Mouse (Mus musculus) ES-E14 (cell line): ENCODE measurements around the gene Kdm6b. TPM values are rescaled to one million over a fixed set of nuclear protein-coding genes. Genes with fewer than 3 reads are reported as not detected.

Experiments used
- DNase-seq: peaks from one replicate; pipeline ENCODE4 v3.0.0-alpha.2; 2013; ENCODE audit warnings: low read depth, low spot score
- H3K27ac ChIP-seq: 2 replicates; pipeline ENCODE4 v1.5.1; 2012; ENCODE audit warnings: low read depth, mild to moderate bottlenecking, low read length, moderate library complexity, mixed read lengths; ENCODE audit not compliant: poor library complexity, insufficient read depth, severe bottlenecking
- H3K36me3 ChIP-seq: 2 replicates; pipeline ENCODE4 v1.6.1; 2012; ENCODE audit warnings: mild to moderate bottlenecking, low read length, moderate library complexity, mixed read lengths; ENCODE audit not compliant: control insufficient read depth, poor library complexity, insufficient read depth, severe bottlenecking
- H3K4me1 ChIP-seq, 2 experiments: fragments of 150-350 bp in 1 of 2; sonication (generic) in 1 of 2; 2 replicates each; pipeline ENCODE4 v1.6.1; 2012; ENCODE audit warnings: low read length in 2 of 2, mild to moderate bottlenecking in 1 of 2, mixed read lengths in 1 of 2; ENCODE audit not compliant: control insufficient read depth in 2 of 2, insufficient read depth in 2 of 2, poor library complexity in 1 of 2
- H3K4me3 ChIP-seq, 2 experiments: fragments of 150-350 bp in 1 of 2; sonication (generic) in 1 of 2; 2 replicates each; pipeline ENCODE4 v1.5.1; 2012; ENCODE audit warnings: low read length in 2 of 2, low read depth in 1 of 2, mild to moderate bottlenecking in 1 of 2, mixed read lengths in 1 of 2; ENCODE audit not compliant: insufficient read depth in 1 of 2, poor library complexity in 1 of 2, severe bottlenecking in 1 of 2
- H3K9ac ChIP-seq: 2 replicates; pipeline ENCODE4 v1.6.1; 2012; ENCODE audit warnings: low read depth, mild to moderate bottlenecking, low read length, mixed read lengths; ENCODE audit not compliant: poor library complexity, insufficient read depth, severe bottlenecking
- H3K9me3 ChIP-seq: fragments of 150-350 bp; sonication (generic); 2 replicates; pipeline ENCODE4 v1.6.1; 2012; ENCODE audit warnings: low read depth, mild to moderate bottlenecking, low read length; ENCODE audit not compliant: control insufficient read depth, insufficient read depth
- CHD2 ChIP-seq: IDR thresholded peaks from 2 replicates; pipeline ENCODE4 v1.6.1; 2014; ENCODE audit warnings: mild to moderate bottlenecking, low read depth, low read length, inconsistent platforms
- HCFC1 ChIP-seq: IDR thresholded peaks from 2 replicates; pipeline ENCODE4 v1.6.1; 2012; ENCODE audit warnings: low read length, inconsistent platforms, borderline replicate concordance; ENCODE audit not compliant: insufficient read depth
- MAFK ChIP-seq: IDR thresholded peaks from 2 replicates; pipeline ENCODE4 v1.6.1; 2014; ENCODE audit warnings: mild to moderate bottlenecking, low read depth, low read length, inconsistent platforms; ENCODE audit not compliant: insufficient read depth
- ZC3H11A ChIP-seq: IDR thresholded peaks from 2 replicates; pipeline ENCODE4 v1.6.1; 2012; ENCODE audit warnings: low read depth, mild to moderate bottlenecking, inconsistent platforms, low read length, borderline replicate concordance
- ZNF384 ChIP-seq: IDR thresholded peaks from 2 replicates; pipeline ENCODE4 v1.6.1; 2012; ENCODE audit warnings: low read depth, low read length, inconsistent platforms
- in situ Hi-C, 2 experiments: fragments of 600-800 bp; cut with MboI; formaldehyde crosslinking; loops; one replicate each; pipeline ENCODE4 v1.15.1; 2025; ENCODE audit warnings: low sequenced_read_pairs in 2 of 2, inconsistent platforms in 1 of 2; ENCODE audit not compliant: unreplicated experiment in 2 of 2
- total RNA-seq: library from RNA; depleted of rRNA; stranded (reverse); fragments of 300-350 nt; gene quantifications from 2 replicates; pipeline ENCODE4 v1.2.3, GENCODE M21; 2012

Kdm6b gene
- total RNA-seq, 1 experiment: 9.4 TPM

DNA sequence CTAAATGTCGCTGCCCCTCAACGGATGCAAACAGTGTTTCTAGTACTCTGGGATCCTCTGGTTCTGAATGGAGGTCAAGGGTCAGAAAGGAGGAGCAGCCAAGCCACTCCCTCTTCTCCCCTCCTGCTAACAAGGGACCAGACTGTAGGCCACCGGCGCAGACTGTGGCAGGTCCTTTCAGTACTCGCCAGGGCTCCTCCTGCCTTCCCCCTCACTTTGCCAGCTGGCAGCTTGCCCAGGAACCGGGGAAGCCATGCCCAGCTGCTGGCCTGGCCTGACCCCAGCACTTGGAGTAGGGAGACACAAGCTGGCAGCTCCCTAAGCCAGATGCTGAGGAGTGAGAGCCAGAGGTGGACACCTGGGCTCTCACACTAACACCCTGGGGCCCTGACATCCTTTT is 48.6 kb downstream of the Kdm6b start:
- H3K36me3 ChIP-seq: no peaks in the 10 kb centered on the region; the same call in 1 of the 2 replicates
- no peaks in the 10 kb centered on the region for H3K9me3 ChIP-seq
- in situ Hi-C loops: no loop called here
- H3K9ac ChIP-seq: no peak overlapping the region
- no peak overlapping the region for H3K4me3 ChIP-seq
- H3K4me1 ChIP-seq: peaks cover 0 to 17% of the 10 kb centered on the region in 2 experiments; a peak in 2 of 4 replicates
- no peak for TF ChIP-seq ZNF384
- TF ChIP-seq CHD2: no peak
- TF ChIP-seq HCFC1: no peak
- no peak for TF ChIP-seq MAFK
- TF ChIP-seq ZC3H11A: no peak
- no peak for DNase-seq
- no peak overlapping the region for H3K27ac ChIP-seq

- in situ Hi-C loops: no loop called here
- H3K9me3 ChIP-seq: no peaks in the 10 kb centered on the region
- H3K36me3 ChIP-seq: no peaks in the 10 kb centered on the region; the same call in 1 of the 2 replicates
- TF ChIP-seq HCFC1 (no peak), MAFK (no peak), CHD2 (no peak), ZC3H11A (no peak), ZNF384 (no peak)
- peaks cover 0 to 17% of the 10 kb centered on the region in 2 experiments; a peak in 2 of 4 replicates for H3K4me1 ChIP-seq
- DNase-seq: no peak
- no peak overlapping the region for H3K9ac ChIP-seq
- H3K4me3 ChIP-seq: no peak overlapping the region
- no peak overlapping the region for H3K27ac ChIP-seq
Measured at GRCm38 (mm10) chr11:69364376-69364775, 49.1 kb downstream of the Kdm6b start.

DNA sequence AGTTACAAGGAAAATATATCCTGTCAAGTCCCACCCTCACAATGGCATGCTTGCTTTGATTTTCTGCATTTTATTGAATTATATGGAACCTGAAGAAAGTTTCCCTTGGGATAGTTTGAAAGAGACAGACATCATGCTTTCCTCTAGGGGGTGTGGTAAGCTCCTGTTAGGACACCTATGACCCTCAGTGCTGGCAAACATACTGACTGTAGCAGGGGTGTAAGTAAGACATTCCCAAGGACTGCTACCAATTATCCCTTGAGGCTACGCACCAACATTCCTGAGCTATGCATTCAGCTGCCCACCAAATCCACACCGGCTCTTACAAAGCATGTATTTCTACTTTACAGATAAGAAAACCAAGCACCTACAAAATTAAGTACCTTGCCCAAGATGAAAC is 51.0 kb downstream of the Kdm6b start:
- Histone ChIP-seq H3K9me3 (no peaks in the 10 kb centered on the region), H3K9ac (no peak overlapping the region), H3K36me3 (no peaks in the 10 kb centered on the region; the same call in 1 of the 2 replicates), H3K4me1 (peaks cover 0 to 14% of the 10 kb centered on the region in 2 experiments; a peak in 2 of 4 replicates), H3K4me3 (no peak overlapping the region), H3K27ac (no peak overlapping the region)
- DNase-seq: no peak
- TF ChIP-seq ZNF384: no peak
- in situ Hi-C loops: no loop called here

- in situ Hi-C loops: no loop called here
- Histone ChIP-seq H3K9ac (no peak overlapping the region), H3K36me3 (no peaks in the 10 kb centered on the region; the same call in 1 of the 2 replicates), H3K4me3 (no peak overlapping the region), H3K4me1 (peaks cover 0 to 13% of the 10 kb centered on the region in 2 experiments; a peak in 2 of 4 replicates), H3K9me3 (no peaks in the 10 kb centered on the region), H3K27ac (no peak overlapping the region)
- TF ChIP-seq HCFC1: no peak
- no peak for TF ChIP-seq ZNF384
- no peak for TF ChIP-seq CHD2
- no peak for TF ChIP-seq MAFK
- TF ChIP-seq ZC3H11A: no peak
- DNase-seq: no peak
Measured at GRCm38 (mm10) chr11:69362021-69362420, 51.5 kb downstream of the Kdm6b start.

- TF ChIP-seq HCFC1 (no peak), ZC3H11A (no peak), ZNF384 (no peak), CHD2 (no peak), MAFK (no peak)
- no peak for DNase-seq
- H3K9ac ChIP-seq: no peak overlapping the region
- H3K36me3 ChIP-seq: no peaks in the 10 kb centered on the region; the same call in 1 of the 2 replicates
- in situ Hi-C loops: no loop called here
- H3K27ac ChIP-seq: no peak overlapping the region
- H3K4me1 ChIP-seq: peaks cover 0 to 9% of the 10 kb centered on the region in 2 experiments; a peak in 1 of 4 replicates
- H3K4me3 ChIP-seq: no peak overlapping the region
- no peaks in the 10 kb centered on the region for H3K9me3 ChIP-seq
Measured at GRCm38 (mm10) chr11:69357690-69358089, 55.8 kb downstream of the Kdm6b start.
